8 mouse cellular contexts compared by ENCODE assay signal in genomic region chr6:88901947-88902820, GRCm38 (mm10). TPM values are rescaled to one million over a fixed set of nuclear protein-coding genes. Genes with fewer than 3 reads are reported as not detected.
DNase-seq lines count a peak whose midpoint lies in the region; ATAC-seq and TF ChIP-seq lines count a peak whose summit lies in the region.

Tpra1 (plus strand) TSS chr6:88902251.

- H3K27ac ChIP-seq in forebrain, embryonic 13.5 days, result peak within 1 kb of the TSS; percentile 82
- H3K27ac ChIP-seq in liver, postnatal 0 days (ENCODE audit: low read depth), result peak within 1 kb of the TSS; percentile 92
- peak within 1 kb of the TSS; percentile 61 for H3K27ac ChIP-seq in neural tube, embryonic 14.5 days (ENCODE audit: low read depth, low read length)

- H3K27me3 ChIP-seq in E14TG2a.4 (ENCODE audit: insufficient read depth, low read length), result no peaks in the 10 kb centered on the region
- H3K27me3 ChIP-seq in forebrain, embryonic 13.5 days, result no peaks in the 10 kb centered on the region
- no peaks in the 10 kb centered on the region for H3K27me3 ChIP-seq in liver, postnatal 0 days (ENCODE audit: insufficient read depth, low read length)
- no peaks in the 10 kb centered on the region for H3K27me3 ChIP-seq in neural tube, embryonic 14.5 days (ENCODE audit: control insufficient read depth, insufficient read depth, low read length)

- H3K4me2 ChIP-seq in forebrain, embryonic 13.5 days, result peak within 1 kb of the TSS; percentile 95
- H3K4me2 ChIP-seq in liver, postnatal 0 days (ENCODE audit: low read depth, low read length), result peak within 1 kb of the TSS; percentile 97
- H3K4me2 ChIP-seq in neural tube, embryonic 14.5 days (ENCODE audit: low read depth, low read length), result peak within 1 kb of the TSS; percentile 98

- TF ChIP-seq CTCF in E14TG2a.4 (conservative IDR thresholded peaks at IDR 0.05; ENCODE audit: low read length), result no peak
- TF ChIP-seq CTCF in liver, postnatal 0 days (IDR thresholded peaks at IDR 0.05; ENCODE audit: low read depth), result 0 out of 2 replicates have a peak, but pooled peaks have one; percentile 17

- ATAC-seq in forebrain, embryonic 13.5 days, result peak; percentile 89
- peak; percentile 87 for ATAC-seq in liver, postnatal 0 days
- ATAC-seq in neural tube, embryonic 14.5 days (ENCODE audit: low read depth), result peak; percentile 91

- TF ChIP-seq EP300 in liver, postnatal 0 days (IDR thresholded peaks at IDR 0.05; ENCODE audit: low read depth), result no peak

- H3K9me3 ChIP-seq in E14TG2a.4 (ENCODE audit: low read length), result no peaks in the 10 kb centered on the region
- no peaks in the 10 kb centered on the region for H3K9me3 ChIP-seq in forebrain, embryonic 13.5 days (replicated peaks)
- no peaks in the 10 kb centered on the region for H3K9me3 ChIP-seq in liver, postnatal 0 days (ENCODE audit: low read length)
- no peaks in the 10 kb centered on the region for H3K9me3 ChIP-seq in neural tube, embryonic 14.5 days (ENCODE audit: control insufficient read depth, low read length)

- H3K4me3 ChIP-seq in E14TG2a.4 (replicated peaks; ENCODE audit: low read length), result peak within 1 kb of the TSS; percentile 86
- peak within 1 kb of the TSS; percentile 83 for H3K4me3 ChIP-seq in forebrain, embryonic 13.5 days
- peak within 1 kb of the TSS; percentile 75 for H3K4me3 ChIP-seq in liver, postnatal 0 days (ENCODE audit: low read depth, low read length)
- peak within 1 kb of the TSS; percentile 72 for H3K4me3 ChIP-seq in neural tube, embryonic 14.5 days (ENCODE audit: low read depth, low read length)

- intact Hi-C loops in heart, postnatal 10 days (cut with DNase I), result no loop called here

- WGBS in forebrain, embryonic 13.5 days, result under 1% methylated on average over 66 of the region's 66 CpGs
- under 1% methylated on average over 66 of the region's 66 CpGs for WGBS in large intestine, adult 2 months
- WGBS in liver, postnatal 0 days (ENCODE audit: insufficient replicate concordance), result under 1% methylated on average over 60 of the region's 66 CpGs
- under 1% methylated on average over 65 of the region's 66 CpGs for WGBS in neural tube, embryonic 14.5 days

- peak; percentile 95 for DNase-seq in c-Kit-positive CD71-positive TER-119-positive erythroid progenitor cells, embryonic 14.5 days (ENCODE audit: low spot score)
- peak; percentile 96 to 97 for DNase-seq in heart, postnatal 10 days
- DNase-seq in large intestine, adult 2 months (ENCODE audit: low read depth, low spot score), result peak; percentile 92
- DNase-seq in liver, postnatal 0 days, result peak; percentile 95
- peak; percentile 94 for DNase-seq in testis, postnatal 10 days (ENCODE audit: low spot score)

- peaks cover 65% of the 10 kb centered on the region for H3K4me1 ChIP-seq in E14TG2a.4 (replicated peaks; ENCODE audit: low read depth, low read length)
- peaks cover 45% of the 10 kb centered on the region for H3K4me1 ChIP-seq in forebrain, embryonic 13.5 days
- peaks cover 58% of the 10 kb centered on the region for H3K4me1 ChIP-seq in liver, postnatal 0 days (ENCODE audit: insufficient read depth)
- peaks cover 19% of the 10 kb centered on the region for H3K4me1 ChIP-seq in neural tube, embryonic 14.5 days (ENCODE audit: control insufficient read depth, insufficient read depth, low read length)

- peak within 1 kb of the TSS; percentile 85 for H3K9ac ChIP-seq in forebrain, embryonic 13.5 days
- H3K9ac ChIP-seq in liver, postnatal 0 days (replicated peaks), result peak within 1 kb of the TSS; percentile 85
- H3K9ac ChIP-seq in neural tube, embryonic 14.5 days (replicated peaks; ENCODE audit: low read depth, low read length), result peak within 1 kb of the TSS; percentile 74

- peaks cover 6% of the 10 kb centered on the region for H3K36me3 ChIP-seq in E14TG2a.4 (ENCODE audit: insufficient read depth, low read length)
- H3K36me3 ChIP-seq in forebrain, embryonic 13.5 days (ENCODE audit: poor library complexity, severe bottlenecking), result no peaks in the 10 kb centered on the region
- no peaks in the 10 kb centered on the region; the same call in 1 of the 2 replicates for H3K36me3 ChIP-seq in liver, postnatal 0 days (replicated peaks; ENCODE audit: insufficient read depth, low read length)
- no peaks in the 10 kb centered on the region for H3K36me3 ChIP-seq in neural tube, embryonic 14.5 days (ENCODE audit: control insufficient read depth, insufficient read depth, low read length)

RNA-seq across cellular contexts. Expression of gene Tpra1, which starts in this region (rescaled TPM):
- polyA plus RNA-seq in forebrain, embryonic 13.5 days (2015; fragmentation: Nextera tagmentation; extraction: Ambion mirVana), result 45.4 and 53.9 TPM in 2 replicates
- 10 to 100 TPM; 31.8 to 34.3 TPM for total RNA-seq in heart, postnatal 10 days (2021)
- polyA plus RNA-seq in large intestine, adult 2 months (2012; rRNA removed), result 112 and 127 TPM in 2 replicates
- 32.2 and 33.9 TPM in 2 replicates for polyA plus RNA-seq in liver, postnatal 0 days (2015; fragmentation: Nextera tagmentation; extraction: Ambion mirVana)
- polyA plus RNA-seq in neural tube, embryonic 14.5 days (2014; fragmentation: Nextera tagmentation; extraction: Ambion mirVana), result 54.2 and 58.0 TPM in 2 replicates

Comparison
In these comparisons a context has a peak if more than half of its experiments do, and no peak if none do; other contexts are left out.
1. Peak in every context shown above with its lines: DNase-seq, ATAC-seq, H3K4me3 ChIP-seq and H3K27ac ChIP-seq.